Mouse (Mus musculus) macrophage (primary cell): ENCODE measurements around the gene Nfkbid. TPM values are rescaled to one million over a fixed set of nuclear protein-coding genes. Genes with fewer than 3 reads are reported as not detected.

ENCODE experiments used
- H3K27ac ChIP-seq: fragments of 350-480 bp; formaldehyde crosslinking; 2 replicates; pipeline ENCODE4 v1.9.0; 2021
- H3K36me3 ChIP-seq: fragments of 350-480 bp; formaldehyde crosslinking; 2 replicates; pipeline ENCODE4 v1.9.0; 2021; ENCODE audit errors: inconsistent target
- H3K4me3 ChIP-seq: fragments of 350-480 bp; formaldehyde crosslinking; 2 replicates; pipeline ENCODE4 v1.9.0; 2021; ENCODE audit errors: inconsistent target
- H3K79me2 ChIP-seq: fragments of 350-480 bp; formaldehyde crosslinking; 2 replicates; pipeline ENCODE4 v1.9.0; 2021; ENCODE audit errors: inconsistent target
- WGBS: methylation state at CpG from one replicate; pipeline ENCODE4 v1.1.7; 2026; ENCODE audit warnings: inconsistent platforms; ENCODE audit not compliant: missing documents; 5-methylcytosine and 5-hydroxymethylcytosine counted together
- polyA plus RNA-seq: library from polyadenylated mRNA; stranded (reverse); fragments of 250-400 nt; gene quantifications from 3 replicates; pipeline ENCODE4 v1.2.4, GENCODE M21; 2018; ENCODE audit warnings: inconsistent platforms

The Nfkbid gene
- polyA plus RNA-seq, 1 experiment from 2014 or later, result 3.2 TPM

- Histone ChIP-seq H3K4me3 (no peak overlapping the region), H3K27ac (no peak overlapping the region), H3K36me3 (no peaks in the 10 kb centered on the region), H3K79me2 (no peaks in the 10 kb centered on the region)
- WGBS, result 61% methylated on average over 2 of the region's 5 CpGs
Observed at GRCm38 (mm10) chr7:30440697-30441096, 19.2 kb downstream of the Nfkbid start.

GRCm38 (mm10) chr7:30443696-30444095 is 22.2 kb downstream of the Nfkbid start:
- Histone ChIP-seq H3K4me3 (no peak overlapping the region), H3K79me2 (no peaks in the 10 kb centered on the region), H3K36me3 (no peaks in the 10 kb centered on the region), H3K27ac (no peak overlapping the region)
- WGBS, result 34% methylated on average over 9 of the region's 9 CpGs

GRCm38 (mm10) chr7:30444154-30444970 is 22.8 kb downstream of the Nfkbid start:
- Histone ChIP-seq H3K4me3 (no peak overlapping the region), H3K27ac (no peak overlapping the region)
- WGBS, result 3% methylated on average over 38 of the region's 38 CpGs

DNA sequence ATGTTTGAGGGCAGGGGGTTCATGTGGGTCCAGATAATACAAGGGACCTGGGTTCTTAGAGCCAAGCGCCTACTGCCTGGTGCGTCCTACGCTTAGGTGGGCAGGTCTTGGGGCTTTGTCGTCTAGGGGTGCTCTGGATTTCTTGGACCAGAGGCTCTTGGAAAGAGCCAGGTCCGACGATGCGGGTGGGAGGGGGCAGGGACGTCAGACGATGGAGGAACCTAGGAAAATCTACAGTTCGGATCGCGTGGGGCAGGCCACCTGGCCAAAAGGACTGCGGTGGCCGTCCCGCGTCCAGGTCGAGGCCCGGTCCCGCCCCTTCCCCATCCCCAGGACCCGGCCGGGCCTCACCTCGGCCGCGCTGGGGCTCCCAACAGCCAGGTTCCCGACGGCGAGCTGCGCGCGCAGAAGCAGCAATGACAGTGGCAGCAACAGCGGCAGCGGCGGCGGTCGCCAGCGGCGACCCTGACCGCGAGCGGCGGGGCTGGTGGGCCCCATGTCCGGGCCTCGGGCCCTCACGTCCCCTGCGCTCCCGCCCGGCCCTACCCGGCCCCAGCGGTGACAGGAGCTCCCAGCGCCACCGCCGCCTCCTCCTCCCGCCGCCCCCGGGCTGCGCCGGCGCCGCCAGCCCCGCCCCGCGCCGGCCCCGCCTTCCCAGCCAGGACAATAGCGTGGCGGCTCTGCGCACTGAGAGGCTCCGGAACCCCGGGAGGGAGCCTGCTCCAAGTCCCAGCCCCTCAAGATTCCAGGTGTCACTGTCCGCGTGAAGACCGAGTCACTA is 23.6 kb downstream of the Nfkbid start, which contains the start of gene Aplp1:
Aplp1 (minus strand) TSS at position 565 of the 781 bp plus-strand sequence.
- no peaks in the 10 kb centered on the region for H3K36me3 ChIP-seq
- WGBS, result 4% methylated on average over 53 of the region's 72 CpGs
- H3K4me3 ChIP-seq, result no peak within 1 kb of the TSS
- H3K79me2 ChIP-seq, result no peaks in the 10 kb centered on the region
- H3K27ac ChIP-seq, result no peak within 1 kb of the TSS

More at GRCm38 (mm10) chr7:30444154-30444970, 22.8 kb downstream of the Nfkbid start:
- Histone ChIP-seq H3K36me3 (no peaks in the 10 kb centered on the region), H3K79me2 (no peaks in the 10 kb centered on the region)

GRCm38 (mm10) chr7:30450241-30450640 is 28.7 kb downstream of the Nfkbid start:
- no peak overlapping the region for H3K4me3 ChIP-seq
- no peaks in the 10 kb centered on the region for H3K79me2 ChIP-seq
- 76% methylated on average over 7 of the region's 7 CpGs for WGBS
- H3K27ac ChIP-seq, result no peak overlapping the region
- no peaks in the 10 kb centered on the region for H3K36me3 ChIP-seq

- H3K79me2 ChIP-seq, result no peaks in the 10 kb centered on the region
- WGBS, result 13% methylated on average over 23 of the region's 25 CpGs
- H3K36me3 ChIP-seq, result no peaks in the 10 kb centered on the region
- H3K4me3 ChIP-seq, result no peak overlapping the region
- H3K27ac ChIP-seq, result no peak overlapping the region
Observed at GRCm38 (mm10) chr7:30453327-30453726, 31.8 kb downstream of the Nfkbid start.

- H3K4me3 ChIP-seq, result no peak overlapping the region
- 3% methylated on average over 24 of the region's 25 CpGs for WGBS
Observed at GRCm38 (mm10) chr7:30453766-30454165, 32.2 kb downstream of the Nfkbid start.

GRCm38 (mm10) chr7:30454259-30454658 is 32.7 kb downstream of the Nfkbid start:
- 26% methylated on average over 5 of the region's 6 CpGs for WGBS
- H3K79me2 ChIP-seq, result no peaks in the 10 kb centered on the region
- no peaks in the 10 kb centered on the region for H3K36me3 ChIP-seq
- H3K4me3 ChIP-seq, result no peak overlapping the region
- H3K27ac ChIP-seq, result no peak overlapping the region

More at GRCm38 (mm10) chr7:30453766-30454165, 32.2 kb downstream of the Nfkbid start:
- H3K27ac ChIP-seq, result no peak overlapping the region
- no peaks in the 10 kb centered on the region for H3K79me2 ChIP-seq
- H3K36me3 ChIP-seq, result no peaks in the 10 kb centered on the region

GRCm38 (mm10) chr7:30456487-30456886 is 35.0 kb downstream of the Nfkbid start:
- H3K4me3 ChIP-seq, result no peak overlapping the region
- no peaks in the 10 kb centered on the region for H3K36me3 ChIP-seq
- 7% methylated on average over 9 of the region's 9 CpGs for WGBS
- no peaks in the 10 kb centered on the region for H3K79me2 ChIP-seq
- H3K27ac ChIP-seq, result no peak overlapping the region

- Histone ChIP-seq H3K79me2 (no peaks in the 10 kb centered on the region), H3K4me3 (no peak overlapping the region), H3K36me3 (no peaks in the 10 kb centered on the region), H3K27ac (no peak overlapping the region)
- 7% methylated on average over 31 of the region's 31 CpGs for WGBS
Observed at GRCm38 (mm10) chr7:30456911-30457628, 35.5 kb downstream of the Nfkbid start.

DNA sequence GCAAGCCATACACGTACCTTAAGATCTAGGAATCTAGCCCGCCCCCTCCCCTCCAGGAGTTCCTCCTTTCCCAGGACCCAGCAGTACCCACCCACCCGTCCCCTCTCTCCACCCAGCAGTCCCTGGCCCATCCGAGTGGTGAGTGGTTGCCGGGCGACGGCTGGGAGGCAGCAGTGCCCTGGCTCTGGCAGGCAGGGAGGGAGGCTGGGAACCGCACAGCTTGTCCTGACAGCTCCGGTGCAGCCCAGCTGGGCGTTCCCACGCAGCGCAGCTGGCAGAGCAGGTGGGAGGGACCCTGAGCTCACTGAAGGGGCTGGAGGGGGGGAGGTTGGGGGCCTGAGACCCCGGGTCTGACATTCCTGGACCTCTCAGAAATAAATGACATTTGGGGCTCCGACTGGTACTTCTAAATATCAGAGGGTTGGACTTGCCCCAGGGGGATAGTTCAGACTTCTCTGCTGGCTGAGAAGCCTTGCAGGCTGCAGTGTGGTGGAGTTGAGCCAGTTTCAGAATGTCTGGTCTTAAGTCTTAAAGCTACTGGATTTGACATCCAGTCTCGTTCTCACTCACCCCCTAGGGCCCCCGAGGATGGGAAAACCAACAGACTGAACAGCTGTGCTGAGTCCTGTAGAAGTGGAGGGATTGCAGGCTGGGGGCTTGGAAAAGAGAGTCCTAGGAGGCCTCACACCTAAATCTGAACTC is 36.2 kb downstream of the Nfkbid start, which contains the start of the genes Kirrel2 and Nphs1:
Kirrel2 (minus strand) TSS at position 62 of the 702 bp plus-strand sequence.
Nphs1 (plus strand) TSS at position 687 of the 702 bp plus-strand sequence.
- H3K4me3 ChIP-seq, result no peak within 1 kb of the TSS
- WGBS, result 9% methylated on average over 16 of the region's 16 CpGs
- no peaks in the 10 kb centered on the region for H3K36me3 ChIP-seq
- no peak within 1 kb of the TSS for H3K27ac ChIP-seq
- H3K79me2 ChIP-seq, result no peaks in the 10 kb centered on the region

GRCm38 (mm10) chr7:30459484-30459883 is 38.0 kb downstream of the Nfkbid start:
- no peak overlapping the region for H3K4me3 ChIP-seq
- H3K27ac ChIP-seq, result no peak overlapping the region
- no peaks in the 10 kb centered on the region for H3K79me2 ChIP-seq
- no peaks in the 10 kb centered on the region for H3K36me3 ChIP-seq
- 36% methylated on average over 5 of the region's 6 CpGs for WGBS

DNA sequence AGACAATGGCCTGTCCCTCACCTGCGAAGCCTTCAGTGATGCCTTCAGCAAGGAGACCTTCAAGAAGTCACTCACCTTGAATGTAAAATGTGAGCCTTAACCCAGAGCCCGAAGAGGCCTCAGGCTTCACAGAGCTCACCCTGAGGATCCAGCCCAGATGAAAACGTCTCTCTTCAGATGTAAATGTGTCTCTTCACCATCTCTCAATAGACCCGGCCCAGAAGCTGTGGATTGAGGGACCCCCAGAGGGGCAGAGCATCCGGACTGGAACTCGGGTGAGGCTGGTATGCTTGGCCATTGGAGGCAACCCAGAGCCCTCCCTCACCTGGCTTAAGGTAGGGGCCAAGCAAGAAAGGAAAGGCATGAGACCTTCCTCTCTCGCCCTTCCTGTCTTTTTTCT is 42.0 kb downstream of the Nfkbid start:
- no peak overlapping the region for H3K4me3 ChIP-seq
- H3K79me2 ChIP-seq, result no peaks in the 10 kb centered on the region
- WGBS, result 40% methylated on average over 6 of the region's 7 CpGs
- H3K36me3 ChIP-seq, result no peaks in the 10 kb centered on the region
- no peak overlapping the region for H3K27ac ChIP-seq

DNA sequence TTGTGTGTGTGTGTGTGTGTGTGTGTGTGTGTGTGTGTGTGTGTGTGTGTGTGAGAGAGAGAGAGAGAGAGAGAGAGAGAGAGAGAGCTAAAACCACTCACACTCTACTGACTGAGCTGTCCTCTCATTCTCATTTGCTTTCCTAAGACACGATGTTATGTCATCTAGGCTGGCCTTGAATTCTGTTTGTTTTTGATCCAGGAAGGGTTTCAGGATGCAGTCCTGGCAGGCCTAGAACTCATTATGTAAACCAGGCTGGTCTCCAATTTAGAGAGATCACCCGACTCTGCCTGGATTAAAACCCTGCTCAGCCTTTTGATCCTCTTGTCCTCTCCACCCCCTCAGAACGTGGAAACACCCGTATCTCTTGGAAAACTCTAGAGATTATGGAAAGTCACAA is 42.5 kb downstream of the Nfkbid start:
- Histone ChIP-seq H3K27ac (no peak overlapping the region), H3K79me2 (no peaks in the 10 kb centered on the region), H3K4me3 (no peak overlapping the region), H3K36me3 (no peaks in the 10 kb centered on the region)
- 50% methylated on average over 4 of the region's 4 CpGs for WGBS
